Mouse (Mus musculus): ENCODE measurements at regions not wholly inside any gene's neighbourhood (a gene's known extent, or its start where the extent isn't known, plus 50 kb on each side); places are given as distances from the start of the nearest gene placed in this dataset.

GRCm38 (mm10) chr15:26144197-26144596, 160.0 kb downstream of the Zfp622 start:
- TF ChIP-seq CTCF (IDR thresholded peaks at IDR 0.05; ENCODE audit: borderline replicate concordance, extremely low read depth, insufficient read depth, insufficient read length) (no peak), POLR2A (IDR thresholded peaks at IDR 0.05; ENCODE audit: borderline replicate concordance, extremely low read depth, insufficient read depth, insufficient read length, poor library complexity, severe bottlenecking) (no peak)

All from brain, embryonic 14.5 days (tissue).